Mouse (Mus musculus) CH12.LX (cell line): ENCODE data around the gene Stx8. TPM values are rescaled to one million over a fixed set of nuclear protein-coding genes. Genes with fewer than 3 reads are reported as not detected.

Experiments used
- DNase-seq: peaks from one replicate; pipeline ENCODE4 v3.0.0-alpha.2; 2013; ENCODE audit errors: extremely low read depth
- H3K27ac ChIP-seq: 2 replicates; pipeline ENCODE4 v1.5.1; 2012; ENCODE audit warnings: low read depth, mild to moderate bottlenecking, control low read depth, moderate library complexity; ENCODE audit not compliant: insufficient read depth
- H3K27me3 ChIP-seq: replicated peaks from 2 replicates; pipeline ENCODE3; 2012; ENCODE audit warnings: inconsistent platforms
- H3K36me3 ChIP-seq, 2 experiments: replicated peaks in 1 of 2; 2 replicates each; pipeline versions ENCODE3 to v1.6.1; 2012; ENCODE audit warnings: inconsistent platforms in 1 of 2, low read length in 1 of 2, mild to moderate bottlenecking in 1 of 2, mixed read lengths in 1 of 2, moderate library complexity in 1 of 2; ENCODE audit not compliant: control insufficient read depth in 1 of 2, insufficient read depth in 1 of 2
- H3K4me1 ChIP-seq, 2 experiments: 2 replicates each; pipeline ENCODE4 v1.6.1; 2012; ENCODE audit warnings: inconsistent platforms in 1 of 2, moderate library complexity in 1 of 2; ENCODE audit not compliant: insufficient read depth in 2 of 2, control insufficient read depth in 1 of 2
- H3K4me2 ChIP-seq: 2 replicates; pipeline ENCODE4 v1.6.1; 2012; ENCODE audit warnings: low read depth, mild to moderate bottlenecking, control low read depth; ENCODE audit not compliant: poor library complexity, insufficient read depth, severe bottlenecking
- H3K4me3 ChIP-seq, 3 experiments: fragments of 150-350 bp in 1 of 3; sonication (generic) in 1 of 3; replicated peaks in 1 of 3; 2 replicates each; pipeline versions ENCODE3 to v1.5.1; 2011 to 2012; ENCODE audit warnings: low read depth in 2 of 3, low read length in 2 of 3, mild to moderate bottlenecking in 2 of 3, moderate library complexity in 2 of 3, control low read depth in 1 of 3, improper control_type of control experiment in 1 of 3, inconsistent platforms in 1 of 3, mixed read lengths in 1 of 3; ENCODE audit not compliant: poor library complexity in 1 of 3
- H3K79me2 ChIP-seq: replicated peaks from 2 replicates; pipeline ENCODE4 v1.6.1; 2012; ENCODE audit warnings: mild to moderate bottlenecking, moderate library complexity; ENCODE audit not compliant: control insufficient read depth, poor library complexity, insufficient read depth, severe bottlenecking; ENCODE audit errors: extremely low read depth
- H3K9ac ChIP-seq: 2 replicates; pipeline ENCODE4 v1.6.1; 2012; ENCODE audit warnings: low read depth, mild to moderate bottlenecking, control low read depth, moderate library complexity; ENCODE audit not compliant: insufficient read depth
- H3K9me3 ChIP-seq: replicated peaks from 2 replicates; pipeline ENCODE3; 2012; ENCODE audit warnings: low read length, inconsistent platforms, mixed read lengths
- BHLHE40 ChIP-seq: IDR thresholded peaks from 2 replicates; pipeline ENCODE4 v1.6.1; 2011; ENCODE audit warnings: mild to moderate bottlenecking, low read depth, low read length, improper control_type of control experiment
- CHD1 ChIP-seq: IDR thresholded peaks from 2 replicates; pipeline ENCODE4 v1.6.1; 2012; ENCODE audit warnings: low read depth, low read length, improper control_type of control experiment, inconsistent platforms
- CHD2 ChIP-seq: IDR thresholded peaks from 2 replicates; pipeline ENCODE4 v1.6.1; 2011; ENCODE audit warnings: low read length, improper control_type of control experiment
- E2F4 ChIP-seq: IDR thresholded peaks from 2 replicates; pipeline ENCODE4 v1.6.1; 2011; ENCODE audit warnings: low read depth, low read length, improper control_type of control experiment; ENCODE audit not compliant: insufficient replicate concordance
- GABPA ChIP-seq: IDR thresholded peaks from 2 replicates; pipeline ENCODE4 v1.6.1; 2012; ENCODE audit warnings: low read depth, low read length, improper control_type of control experiment, inconsistent platforms; ENCODE audit not compliant: insufficient replicate concordance
- HCFC1 ChIP-seq: IDR thresholded peaks from 2 replicates; pipeline ENCODE4 v1.6.1; 2012; ENCODE audit warnings: low read depth, mild to moderate bottlenecking, inconsistent platforms, low read length, improper control_type of control experiment
- JUN ChIP-seq: IDR thresholded peaks from 2 replicates; pipeline ENCODE4 v1.6.1; 2011; ENCODE audit warnings: low read depth, mild to moderate bottlenecking, low read length, improper control_type of control experiment, moderate library complexity; ENCODE audit not compliant: insufficient read depth
- JUND ChIP-seq: conservative IDR thresholded peaks from 2 replicates; pipeline ENCODE4 v1.6.1; 2011; ENCODE audit warnings: low read depth, low read length, improper control_type of control experiment
- MAFK ChIP-seq: IDR thresholded peaks from 2 replicates; pipeline ENCODE4 v1.6.1; 2011; ENCODE audit warnings: low read length, improper control_type of control experiment; ENCODE audit not compliant: insufficient replicate concordance
- MAX ChIP-seq: IDR thresholded peaks from 2 replicates; pipeline ENCODE4 v1.6.1; 2011; ENCODE audit warnings: low read length, improper control_type of control experiment
- MEF2A ChIP-seq: IDR thresholded peaks from 2 replicates; pipeline ENCODE4 v1.6.1; 2014; ENCODE audit warnings: low read depth, mild to moderate bottlenecking, inconsistent platforms, low read length, improper control_type of control experiment, borderline replicate concordance
- MXI1 ChIP-seq: IDR thresholded peaks from 2 replicates; pipeline ENCODE4 v1.6.1; 2011; ENCODE audit warnings: mild to moderate bottlenecking, low read depth, low read length, improper control_type of control experiment
- MYC ChIP-seq: IDR thresholded peaks from 2 replicates; pipeline ENCODE4 v1.6.1; 2011; ENCODE audit warnings: low read depth, mild to moderate bottlenecking, improper control_type of control experiment, low read length
- NELFE ChIP-seq: IDR thresholded peaks from 2 replicates; pipeline ENCODE4 v1.6.1; 2011; ENCODE audit warnings: low read depth, low read length, improper control_type of control experiment
- NRF1 ChIP-seq: IDR thresholded peaks from 2 replicates; pipeline ENCODE4 v1.6.1; 2014; ENCODE audit warnings: low read depth, mild to moderate bottlenecking, inconsistent platforms, low read length, improper control_type of control experiment, moderate library complexity
- PAX5 ChIP-seq: IDR thresholded peaks from 2 replicates; pipeline ENCODE4 v1.6.1; 2012; ENCODE audit warnings: low read length, inconsistent platforms, mixed read lengths
- RAD21 ChIP-seq: IDR thresholded peaks from 2 replicates; pipeline ENCODE4 v1.6.1; 2011; ENCODE audit warnings: low read depth, mild to moderate bottlenecking, low read length, improper control_type of control experiment, moderate library complexity
- RCOR1 ChIP-seq: conservative IDR thresholded peaks from 2 replicates; pipeline ENCODE4 v1.6.1; 2012; ENCODE audit warnings: low read depth, mild to moderate bottlenecking, inconsistent platforms, low read length, improper control_type of control experiment
- SIN3A ChIP-seq: IDR thresholded peaks from 2 replicates; pipeline ENCODE4 v1.6.1; 2012; ENCODE audit warnings: low read length, improper control_type of control experiment, inconsistent platforms
- SMC3 ChIP-seq: IDR thresholded peaks from 2 replicates; pipeline ENCODE4 v1.6.1; 2011; ENCODE audit warnings: low read depth, low read length, improper control_type of control experiment
- TCF12 ChIP-seq: IDR thresholded peaks from 2 replicates; pipeline ENCODE4 v1.6.1; 2014; ENCODE audit warnings: low read depth, mild to moderate bottlenecking, inconsistent platforms, low read length, improper control_type of control experiment
- UBTF ChIP-seq: IDR thresholded peaks from 2 replicates; pipeline ENCODE4 v1.6.1; 2012; ENCODE audit warnings: low read depth, mild to moderate bottlenecking, inconsistent platforms, low read length, improper control_type of control experiment, moderate library complexity
- USF1 ChIP-seq: IDR thresholded peaks from 2 replicates; pipeline ENCODE4 v1.6.1; 2014; ENCODE audit warnings: low read depth, mild to moderate bottlenecking, inconsistent platforms, low read length, improper control_type of control experiment
- USF2 ChIP-seq: conservative IDR thresholded peaks from 2 replicates; pipeline ENCODE4 v1.6.1; 2011; ENCODE audit warnings: low read depth, low read length, improper control_type of control experiment
- ZC3H11A ChIP-seq: IDR thresholded peaks from 2 replicates; pipeline ENCODE4 v1.6.1; 2012; ENCODE audit warnings: low read depth, mild to moderate bottlenecking, inconsistent platforms, low read length, improper control_type of control experiment
- ZKSCAN1 ChIP-seq: IDR thresholded peaks from 2 replicates; pipeline ENCODE4 v1.6.1; 2012; ENCODE audit warnings: low read depth, inconsistent platforms, low read length, improper control_type of control experiment, borderline replicate concordance
- ZMIZ1 ChIP-seq: IDR thresholded peaks from 2 replicates; pipeline ENCODE4 v1.6.1; 2012; ENCODE audit warnings: low read depth, mild to moderate bottlenecking, inconsistent platforms, low read length, improper control_type of control experiment
- ZNF384 ChIP-seq: IDR thresholded peaks from 2 replicates; pipeline ENCODE4 v1.6.1; 2012; ENCODE audit warnings: low read depth, low read length, improper control_type of control experiment, inconsistent platforms
- dilution Hi-C: fragments of 300-500 bp; cut with MboI; formaldehyde crosslinking; loops from 2 replicates; pipeline ENCODE4 v1.14.3; 2020; ENCODE audit warnings: low sequenced_read_pairs; ENCODE audit not compliant: extremely low pct_unique_long_range_greater_than_20kb, extremely low pct_ligation_motif_present
- in situ Hi-C: fragments of 300-500 bp; cut with MboI; formaldehyde crosslinking; loops from 3 replicates; pipeline ENCODE4 v1.14.3; 2019; ENCODE audit warnings: low sequenced_read_pairs, low pct_ligation_motif_present, low pct_unique_long_range_greater_than_20kb, mixed read lengths
- polyA plus RNA-seq: library from polyadenylated mRNA; unstranded; fragments of >175 nt; gene quantifications from 2 replicates; pipeline ENCODE4 v1.2.1, GENCODE M21; 2012; ENCODE audit warnings: low read depth; ENCODE audit not compliant: insufficient read length
- total RNA-seq, 2 experiments: library from RNA; depleted of rRNA; stranded (reverse); fragments of 300-350 nt in 1 of 2; fragments of >200 nt in 1 of 2; gene quantifications; 2 replicates each; pipeline ENCODE4 v1.2.3; 2012 to 2014

The Stx8 gene
- total and polyA plus RNA-seq, 3 experiments, result 31.8 to 57.9 (median 35.2) TPM

GRCm38 (mm10) chr11:68021976-68022375, 56.0 kb downstream of the Stx8 start:
- TF ChIP-seq HCFC1 (no peak), CHD1 (no peak), NRF1 (no peak), ZNF384 (no peak), MXI1 (no peak), NELFE (no peak), USF1 (no peak), SIN3A (no peak), USF2 (no peak)
- Histone ChIP-seq H3K9ac (no peak overlapping the region), H3K27me3 (no peaks in the 10 kb centered on the region), H3K36me3 (peaks cover 16 to 63% of the 10 kb centered on the region in 2 experiments), H3K27ac (no peak overlapping the region), H3K4me1 (peaks cover 0 to 12% of the 10 kb centered on the region in 2 experiments; a peak in 2 of 4 replicates), H3K4me3 (no peak overlapping the region), H3K79me2 (no peaks in the 10 kb centered on the region), H3K9me3 (no peaks in the 10 kb centered on the region), H3K4me2 (no peak overlapping the region)
- dilution Hi-C loops, result no loop called here
- DNase-seq, result no peak
- in situ Hi-C loops, result no loop called here

- in situ Hi-C loops, result no loop called here
- no peaks in the 10 kb centered on the region for H3K27me3 ChIP-seq
- dilution Hi-C loops, result no loop called here
Measured at GRCm38 (mm10) chr11:68022895-68023294, 56.9 kb downstream of the Stx8 start.

GRCm38 (mm10) chr11:68023811-68024369, 57.9 kb downstream of the Stx8 start:
- Histone ChIP-seq H3K27ac (no peak overlapping the region), H3K4me1 (peaks cover 0 to 11% of the 10 kb centered on the region in 2 experiments; a peak in 2 of 4 replicates), H3K27me3 (no peaks in the 10 kb centered on the region), H3K4me2 (no peak overlapping the region), H3K9ac (no peak overlapping the region), H3K36me3 (peaks cover 12 to 53% of the 10 kb centered on the region in 2 experiments), H3K79me2 (no peaks in the 10 kb centered on the region), H3K4me3 (no peak overlapping the region), H3K9me3 (no peaks in the 10 kb centered on the region)
- DNase-seq, result no peak
- dilution Hi-C loops (no loop called here), in situ Hi-C loops (no loop called here)
- TF ChIP-seq MAX, result no peak
- TF ChIP-seq ZMIZ1, result no peak
- TF ChIP-seq ZC3H11A, result no peak
- no peak for TF ChIP-seq JUN
- no peak for TF ChIP-seq MXI1
- no peak for TF ChIP-seq RAD21
- no peak for TF ChIP-seq ZKSCAN1
- TF ChIP-seq JUND, result no peak
- no peak for TF ChIP-seq GABPA
- TF ChIP-seq PAX5, result no peak
- no peak for TF ChIP-seq MYC
- no peak for TF ChIP-seq USF1
- no peak for TF ChIP-seq MEF2A
- no peak for TF ChIP-seq RCOR1
- no peak for TF ChIP-seq CHD1
- no peak for TF ChIP-seq CHD2
- TF ChIP-seq SIN3A, result no peak

More at GRCm38 (mm10) chr11:68022895-68023294, 56.9 kb downstream of the Stx8 start:
- no peak overlapping the region for H3K27ac ChIP-seq
- H3K79me2 ChIP-seq, result no peaks in the 10 kb centered on the region
- H3K4me1 ChIP-seq, result peaks cover 0 to 8% of the 10 kb centered on the region in 2 experiments; a peak in 2 of 4 replicates
- no peak for DNase-seq
- TF ChIP-seq TCF12, result no peak
- no peak for TF ChIP-seq USF2
- TF ChIP-seq BHLHE40, result no peak
- no peak for TF ChIP-seq MYC
- no peak for TF ChIP-seq RCOR1
- no peak for TF ChIP-seq HCFC1
- TF ChIP-seq ZNF384, result no peak
- TF ChIP-seq UBTF, result no peak
- TF ChIP-seq MAFK, result no peak
- TF ChIP-seq SMC3, result no peak
- no peak for TF ChIP-seq E2F4
- no peak overlapping the region for H3K9ac ChIP-seq
- no peak overlapping the region for H3K4me2 ChIP-seq
- H3K4me3 ChIP-seq, result no peak overlapping the region
- H3K9me3 ChIP-seq, result no peaks in the 10 kb centered on the region
- peaks cover 15 to 62% of the 10 kb centered on the region in 2 experiments for H3K36me3 ChIP-seq
